Mouse (Mus musculus): Measurements from ENCODE around the gene Rnf144b. TPM values are rescaled to one million over a fixed set of nuclear protein-coding genes. Genes with fewer than 3 reads are reported as not detected.

Gene Rnf144b
- polyA plus RNA-seq, 1 experiment from 2014 or later = 1.5 TPM

- H3K9ac ChIP-seq = no peak overlapping the region
- ATAC-seq (ENCODE audit: insufficient read depth) = no peak
- peak; percentile 32 for DNase-seq
- no peaks in the 10 kb centered on the region for H3K36me3 ChIP-seq (ENCODE audit: insufficient read depth)
- H3K27ac ChIP-seq (ENCODE audit: low read depth) = no peak overlapping the region
- H3K9me3 ChIP-seq (ENCODE audit: low read depth, low read length) = no peaks in the 10 kb centered on the region
- no peak overlapping the region for H3K4me2 ChIP-seq
- no peak overlapping the region for H3K4me3 ChIP-seq (ENCODE audit: low read depth, low read length)
- H3K27me3 ChIP-seq (ENCODE audit: insufficient read depth, low read length) = no peaks in the 10 kb centered on the region
- H3K4me1 ChIP-seq (ENCODE audit: insufficient read depth) = peaks cover 4% of the 10 kb centered on the region; the same call in 1 of the 2 replicates
- no peak for TF ChIP-seq CTCF (IDR thresholded peaks at IDR 0.05; ENCODE audit: low read depth)
- WGBS = 55% methylated on average over 11 of the region's 11 CpGs
Observed at GRCm38 (mm10) chr13:47244771-47245170, 122.3 kb downstream of the Rnf144b start.

GRCm38 (mm10) chr13:47246459-47246858, 124.0 kb downstream of the Rnf144b start:
- Histone ChIP-seq H3K4me1 (ENCODE audit: insufficient read depth) (peaks cover 4% of the 10 kb centered on the region; the same call in 1 of the 2 replicates), H3K27ac (ENCODE audit: low read depth) (no peak overlapping the region), H3K36me3 (ENCODE audit: insufficient read depth) (no peaks in the 10 kb centered on the region), H3K4me2 (no peak overlapping the region), H3K27me3 (ENCODE audit: insufficient read depth, low read length) (no peaks in the 10 kb centered on the region), H3K4me3 (ENCODE audit: low read depth, low read length) (no peak overlapping the region), H3K9me3 (ENCODE audit: low read depth, low read length) (no peaks in the 10 kb centered on the region), H3K9ac (no peak overlapping the region)
- WGBS = 62% methylated on average over 10 of the region's 10 CpGs
- DNase-seq (no peak), ATAC-seq (ENCODE audit: insufficient read depth) (no peak)
- no peak for TF ChIP-seq CTCF (IDR thresholded peaks at IDR 0.05; ENCODE audit: low read depth)

DNA sequence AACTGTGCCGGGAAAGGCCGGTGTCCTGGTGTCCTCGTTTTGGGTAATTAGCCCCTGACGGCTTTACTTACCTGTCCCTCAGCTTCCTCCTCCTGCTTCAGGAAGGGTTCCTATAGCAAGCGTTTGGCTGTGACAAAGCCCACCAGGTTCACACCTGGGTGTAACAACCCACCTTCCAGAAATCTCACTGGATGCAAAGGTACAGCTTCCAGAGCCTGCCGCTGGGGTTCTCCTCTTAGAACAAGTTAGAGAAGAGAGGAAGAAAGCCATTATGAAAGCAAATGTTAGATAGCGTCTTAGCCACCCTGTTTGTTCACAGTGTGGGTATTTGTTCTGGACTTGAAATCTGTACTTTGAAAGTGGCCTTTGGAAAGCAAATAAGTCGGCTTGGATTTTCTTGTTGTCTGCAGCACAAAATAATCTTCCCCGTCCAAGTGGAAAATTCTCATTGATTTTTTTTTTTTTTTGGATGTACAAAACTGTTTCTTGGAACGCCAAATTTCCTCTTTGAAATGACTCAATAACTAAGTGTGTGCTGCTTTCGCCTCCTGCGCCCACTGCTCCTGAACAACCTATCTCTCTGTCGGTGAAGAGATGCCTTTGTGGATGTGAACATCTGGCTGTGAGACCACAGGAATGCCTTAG, 124.8 kb downstream of the Rnf144b start:
- H3K27ac ChIP-seq (ENCODE audit: low read depth) = no peak overlapping the region
- H3K9me3 ChIP-seq (ENCODE audit: low read depth, low read length) = no peaks in the 10 kb centered on the region
- H3K4me3 ChIP-seq (ENCODE audit: low read depth, low read length) = no peak overlapping the region
- no peak for TF ChIP-seq CTCF (IDR thresholded peaks at IDR 0.05; ENCODE audit: low read depth)
- no peaks in the 10 kb centered on the region for H3K27me3 ChIP-seq (ENCODE audit: insufficient read depth, low read length)
- WGBS = 53% methylated on average over 13 of the region's 13 CpGs
- H3K4me1 ChIP-seq (ENCODE audit: insufficient read depth) = peaks cover 4% of the 10 kb centered on the region; the same call in 1 of the 2 replicates
- no peak for DNase-seq
- H3K4me2 ChIP-seq = no peak overlapping the region
- no peak overlapping the region for H3K9ac ChIP-seq
- no peak for ATAC-seq (ENCODE audit: insufficient read depth)
- no peaks in the 10 kb centered on the region for H3K36me3 ChIP-seq (ENCODE audit: insufficient read depth)

- H3K27me3 ChIP-seq (ENCODE audit: insufficient read depth, low read length) = no peaks in the 10 kb centered on the region
- ATAC-seq (ENCODE audit: insufficient read depth) = no peak
- 51% methylated on average over 8 of the region's 8 CpGs for WGBS
Observed at GRCm38 (mm10) chr13:47248289-47249010, 126.0 kb downstream of the Rnf144b start.

GRCm38 (mm10) chr13:47250615-47251014, 128.2 kb downstream of the Rnf144b start:
- no peak overlapping the region for H3K27ac ChIP-seq (ENCODE audit: low read depth)
- H3K9me3 ChIP-seq (ENCODE audit: low read depth, low read length) = no peaks in the 10 kb centered on the region
- H3K4me3 ChIP-seq (ENCODE audit: low read depth, low read length) = no peak overlapping the region
- H3K36me3 ChIP-seq (ENCODE audit: insufficient read depth) = no peaks in the 10 kb centered on the region
- no peak overlapping the region for H3K4me2 ChIP-seq
- H3K9ac ChIP-seq = no peak overlapping the region
- no peak for TF ChIP-seq CTCF (IDR thresholded peaks at IDR 0.05; ENCODE audit: low read depth)
- no peaks in the 10 kb centered on the region for H3K27me3 ChIP-seq (ENCODE audit: insufficient read depth, low read length)
- DNase-seq = no peak
- peaks cover 4% of the 10 kb centered on the region; the same call in 1 of the 2 replicates for H3K4me1 ChIP-seq (ENCODE audit: insufficient read depth)
- no peak for ATAC-seq (ENCODE audit: insufficient read depth)
- 52% methylated on average over 1 of the region's 1 CpGs for WGBS

More at GRCm38 (mm10) chr13:47248289-47249010, 126.0 kb downstream of the Rnf144b start:
- no peak for DNase-seq
- H3K9ac ChIP-seq = no peak overlapping the region
- H3K9me3 ChIP-seq (ENCODE audit: low read depth, low read length) = no peaks in the 10 kb centered on the region
- H3K4me2 ChIP-seq = no peak overlapping the region
- H3K4me3 ChIP-seq (ENCODE audit: low read depth, low read length) = no peak overlapping the region
- TF ChIP-seq CTCF (IDR thresholded peaks at IDR 0.05; ENCODE audit: low read depth) = no peak
- peaks cover 4% of the 10 kb centered on the region; the same call in 1 of the 2 replicates for H3K4me1 ChIP-seq (ENCODE audit: insufficient read depth)
- no peaks in the 10 kb centered on the region for H3K36me3 ChIP-seq (ENCODE audit: insufficient read depth)
- no peak overlapping the region for H3K27ac ChIP-seq (ENCODE audit: low read depth)

- WGBS = 85% methylated on average over 2 of the region's 2 CpGs
- H3K9ac ChIP-seq = no peak overlapping the region
- H3K4me1 ChIP-seq (ENCODE audit: insufficient read depth) = peaks cover 4% of the 10 kb centered on the region; the same call in 1 of the 2 replicates
- DNase-seq (no peak), ATAC-seq (ENCODE audit: insufficient read depth) (no peak)
- H3K27ac ChIP-seq (ENCODE audit: low read depth) = no peak overlapping the region
- H3K9me3 ChIP-seq (ENCODE audit: low read depth, low read length) = no peaks in the 10 kb centered on the region
- H3K4me3 ChIP-seq (ENCODE audit: low read depth, low read length) = no peak overlapping the region
- H3K4me2 ChIP-seq = no peak overlapping the region
- H3K36me3 ChIP-seq (ENCODE audit: insufficient read depth) = no peaks in the 10 kb centered on the region
- H3K27me3 ChIP-seq (ENCODE audit: insufficient read depth, low read length) = no peaks in the 10 kb centered on the region
- no peak for TF ChIP-seq CTCF (IDR thresholded peaks at IDR 0.05; ENCODE audit: low read depth)
Observed at GRCm38 (mm10) chr13:47251114-47251764, 128.8 kb downstream of the Rnf144b start.

GRCm38 (mm10) chr13:47253711-47254110, 131.3 kb downstream of the Rnf144b start:
- Histone ChIP-seq H3K4me2 (no peak overlapping the region), H3K36me3 (ENCODE audit: insufficient read depth) (no peaks in the 10 kb centered on the region), H3K9me3 (ENCODE audit: low read depth, low read length) (no peaks in the 10 kb centered on the region), H3K27me3 (ENCODE audit: insufficient read depth, low read length) (no peaks in the 10 kb centered on the region), H3K4me1 (ENCODE audit: insufficient read depth) (no peaks in the 10 kb centered on the region), H3K9ac (no peak overlapping the region), H3K27ac (ENCODE audit: low read depth) (no peak overlapping the region), H3K4me3 (ENCODE audit: low read depth, low read length) (no peak overlapping the region)
- 63% methylated on average over 5 of the region's 5 CpGs for WGBS
- DNase-seq (peak; percentile 56), ATAC-seq (ENCODE audit: insufficient read depth) (no peak)
- TF ChIP-seq CTCF (IDR thresholded peaks at IDR 0.05; ENCODE audit: low read depth) = peak; percentile 22; the same call in 1 of the 2 replicates
